Mouse (Mus musculus): ENCODE measurements around the gene Gm6803.
"Not testable (repeated sequence)": the region's sequence is repeated elsewhere in the genome, so short reads cannot be mapped to it uniquely, and the experiment has no call there.

Gm6803 gene

DNA sequence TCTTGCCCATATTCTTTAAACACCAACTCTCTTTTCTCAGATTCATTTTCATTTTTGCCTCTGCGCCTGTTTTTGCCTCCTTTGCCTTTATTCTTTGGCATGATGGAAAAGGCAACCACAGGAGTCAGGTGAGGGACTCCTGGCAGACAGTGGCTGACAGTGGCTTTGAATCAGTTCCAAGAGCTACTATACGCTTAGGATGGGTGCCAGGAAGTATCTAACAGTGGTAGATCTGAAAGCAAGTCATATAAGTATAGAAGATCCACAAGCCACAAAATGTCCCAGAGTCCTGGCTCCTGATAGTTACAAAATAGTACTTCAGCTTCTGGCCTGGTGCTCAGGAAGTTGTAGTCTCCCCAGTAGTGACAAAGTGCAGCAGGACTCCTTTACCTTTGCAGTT is at the start of gene Gm6803:
Gene Gm6803, minus strand, starts transcription at position 101 of the 400 bp plus-strand sequence.
- not testable (repeated sequence) for DNase-seq (ENCODE audit: low read depth in 1 of 2, low spot score in 2 of 2)

DNA sequence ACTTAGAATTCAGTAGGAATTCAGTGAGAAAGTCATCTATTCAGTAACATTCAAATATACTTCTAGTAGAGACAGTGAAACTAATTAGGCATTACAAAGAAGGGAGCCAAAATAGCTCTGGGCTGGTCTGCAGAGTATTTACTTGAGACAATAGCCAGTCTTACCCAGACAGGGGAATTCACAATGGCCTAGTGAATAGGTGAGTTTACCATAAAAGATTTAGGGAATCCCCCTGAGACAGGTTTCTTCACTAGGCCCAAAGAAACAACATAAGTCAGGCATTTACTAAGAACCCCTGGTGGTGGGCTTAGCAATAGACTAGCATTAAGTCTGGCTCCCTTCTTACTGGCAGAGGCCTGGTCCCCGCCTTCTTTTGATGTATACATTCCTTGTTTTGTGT is 26.7 kb upstream of the Gm6803 start:
- not testable (repeated sequence) for DNase-seq (ENCODE audit: low read depth in 1 of 2, low spot score in 2 of 2)

DNA sequence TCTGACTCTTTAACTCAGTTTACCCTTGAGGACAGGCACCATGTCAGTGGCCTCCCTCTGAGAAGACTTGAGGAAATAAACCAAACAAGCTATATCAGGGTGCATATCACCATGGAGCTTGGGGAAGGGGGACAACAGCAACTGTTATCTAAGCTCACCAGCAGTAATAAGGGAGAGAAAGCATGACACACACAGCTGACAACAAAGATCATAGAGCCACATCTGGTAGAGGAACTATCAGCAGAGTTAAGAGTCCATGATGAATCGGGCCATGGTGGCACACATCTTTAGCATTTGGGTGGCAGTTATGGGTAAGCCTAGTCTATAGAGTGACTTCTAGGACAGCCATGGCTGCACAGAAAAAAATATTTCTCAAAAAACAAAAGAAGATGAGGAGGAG is 21.1 kb upstream of the Gm6803 start:
- DNase-seq (ENCODE audit: low read depth in 1 of 2, low spot score in 2 of 2): not testable (repeated sequence)

DNA sequence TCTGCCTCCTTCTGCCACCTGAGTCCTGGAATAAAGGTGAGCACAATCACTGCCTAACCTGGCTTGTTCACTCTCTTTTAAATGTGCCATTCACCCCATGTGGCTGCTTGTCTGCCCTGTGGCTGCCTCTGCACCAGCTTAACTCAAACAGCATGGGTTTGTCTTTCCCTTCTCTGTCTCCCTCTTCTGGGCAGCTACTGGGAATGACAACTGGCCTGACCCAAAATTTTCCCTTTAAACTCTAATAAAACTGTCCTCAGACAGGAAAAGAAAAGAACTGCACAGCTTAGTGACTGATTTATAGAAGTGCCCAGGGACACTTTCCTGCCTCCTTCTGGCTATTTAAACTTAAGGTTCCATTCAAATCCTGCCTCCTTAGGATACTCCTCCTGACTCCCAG is 20.5 kb upstream of the Gm6803 start:
- not testable (repeated sequence) for DNase-seq (ENCODE audit: low read depth in 1 of 2, low spot score in 2 of 2)

DNA sequence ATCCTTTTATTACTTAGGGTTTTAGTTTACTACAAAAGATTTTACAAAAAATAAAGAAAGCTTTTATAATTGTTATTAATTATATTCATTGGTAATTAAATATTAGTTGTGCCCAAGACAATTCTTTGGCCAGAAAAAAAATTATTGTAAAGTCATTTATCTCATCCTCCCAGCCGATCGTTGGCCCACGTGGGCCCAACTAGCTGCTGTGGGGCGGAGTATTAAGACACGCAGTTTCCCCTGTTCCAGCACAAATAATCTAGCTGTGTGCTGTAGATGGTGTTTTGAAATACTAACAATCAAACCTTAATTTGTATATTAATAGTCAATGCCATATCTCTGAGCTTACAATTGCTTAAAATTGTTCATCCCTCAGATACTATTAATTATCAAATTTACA is 13.7 kb upstream of the Gm6803 start:
- not testable (repeated sequence) for DNase-seq (ENCODE audit: low read depth in 1 of 2, low spot score in 2 of 2)

DNA sequence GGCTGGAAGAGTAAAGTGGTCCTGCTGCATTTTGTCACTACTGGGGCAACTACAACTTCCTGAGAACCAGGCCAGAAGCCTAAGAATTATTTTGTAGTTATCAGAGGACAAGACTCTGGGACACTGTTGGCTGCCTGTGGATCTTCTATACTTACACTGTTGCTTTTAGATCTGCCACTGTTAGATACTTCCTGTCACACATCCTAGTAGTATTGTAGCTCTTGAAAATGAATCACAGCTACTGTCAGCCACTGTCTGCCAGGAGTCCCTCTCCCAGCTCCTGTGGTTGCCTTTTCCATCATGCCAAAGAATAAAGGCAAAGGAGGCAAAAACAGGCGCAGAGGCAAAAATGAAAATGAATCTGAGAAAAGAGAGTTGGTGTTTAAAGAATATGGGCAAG is 8.1 kb upstream of the Gm6803 start, which contains the start of gene Gm2056:
Gene Gm2056, plus strand, starts transcription at position 301 of the 400 bp plus-strand sequence.
- DNase-seq (ENCODE audit: low read depth in 1 of 2, low spot score in 2 of 2): not testable (repeated sequence)

DNA sequence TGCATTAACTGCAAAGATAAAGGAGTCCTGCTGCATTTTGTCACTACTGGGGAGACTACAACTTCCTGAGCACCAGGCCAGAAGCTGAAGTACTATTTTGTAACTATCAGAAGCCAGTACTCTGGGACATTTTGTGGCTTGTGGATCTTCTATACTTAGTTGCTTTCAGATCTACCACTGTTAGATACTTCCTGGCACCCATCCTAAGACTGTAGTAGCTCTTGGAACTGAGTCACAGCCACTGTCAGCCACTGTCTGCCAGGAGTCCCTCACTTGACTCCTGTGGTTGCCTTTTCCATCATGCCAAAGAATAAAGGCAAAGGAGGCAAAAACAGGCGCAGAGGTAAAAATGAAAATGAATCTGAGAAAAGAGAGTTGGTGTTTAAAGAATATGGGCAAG is 7.0 kb downstream of the Gm6803 start, which contains the start of gene Gm2075:
Gene Gm2075, plus strand, starts transcription at position 301 of the 400 bp plus-strand sequence.
- not testable (repeated sequence) for DNase-seq (ENCODE audit: low read depth in 1 of 2, low spot score in 2 of 2)

DNA sequence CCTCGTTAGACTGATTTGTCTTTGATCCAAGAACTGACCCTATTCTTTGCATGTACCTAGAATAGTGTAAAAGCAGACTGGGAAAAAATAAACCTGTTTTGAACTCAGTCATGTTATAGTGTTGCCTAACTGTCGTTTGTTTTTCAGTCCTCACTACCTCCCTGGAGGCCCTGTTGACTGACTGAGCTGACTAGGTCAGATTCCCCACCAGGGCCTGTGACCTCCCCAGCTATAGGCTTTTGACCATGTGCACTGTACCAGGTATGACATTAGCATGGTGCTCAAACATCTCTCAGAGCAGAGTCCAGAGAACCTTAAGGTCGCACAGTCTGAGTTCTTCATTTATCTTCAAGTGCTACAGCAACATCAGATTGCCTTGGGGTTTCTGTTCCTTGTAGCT is 14.5 kb downstream of the Gm6803 start:
- DNase-seq (ENCODE audit: low read depth in 1 of 2, low spot score in 2 of 2): not testable (repeated sequence)

DNA sequence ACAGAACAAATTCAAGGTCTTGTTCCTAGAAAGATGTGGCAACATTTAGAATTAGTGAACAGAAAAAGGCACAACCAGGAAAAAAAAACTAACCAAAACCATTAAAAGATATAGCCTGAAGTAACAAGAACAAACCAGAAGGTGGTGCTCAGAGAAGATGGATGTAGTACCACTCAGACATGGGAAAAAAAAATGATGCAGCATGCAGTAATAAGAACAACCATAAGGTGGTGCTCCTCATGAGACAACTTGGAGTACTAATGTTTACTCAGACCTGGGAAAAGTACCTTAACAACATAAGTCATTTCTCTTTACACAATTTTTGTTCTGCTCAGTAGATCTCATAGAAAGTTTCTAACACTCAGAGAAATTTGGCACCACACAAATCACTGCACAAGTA is 34.6 kb downstream of the Gm6803 start:
- DNase-seq (ENCODE audit: low read depth in 1 of 2, low spot score in 2 of 2): not testable (repeated sequence)

Measured in monocyte, adult 2 months (primary cell).